Mouse (Mus musculus) left cerebral cortex, postnatal 25 days (tissue): ENCODE data around the gene Mesp2. TPM values are rescaled to one million over a fixed set of nuclear protein-coding genes. Genes with fewer than 3 reads are reported as not detected.

Experiments used
- DNase-seq, 2 experiments: peaks; one replicate each; pipeline ENCODE4 v3.0.0; 2022; ENCODE audit warnings: low spot score in 2 of 2, mixed read lengths in 1 of 2
- intact Hi-C: fragments of 180-260 bp; cut with DNase I; formaldehyde crosslinking; loops from one replicate; pipeline ENCODE4 v1.15.1; 2025
- total RNA-seq, 2 experiments: library from RNA; stranded (reverse); gene quantifications; 2 replicates each; pipeline ENCODE4 v1.2.3; 2021

Gene Mesp2
- total RNA-seq, 2 experiments from 2014 or later: 1.7 to 2.4 TPM

DNA sequence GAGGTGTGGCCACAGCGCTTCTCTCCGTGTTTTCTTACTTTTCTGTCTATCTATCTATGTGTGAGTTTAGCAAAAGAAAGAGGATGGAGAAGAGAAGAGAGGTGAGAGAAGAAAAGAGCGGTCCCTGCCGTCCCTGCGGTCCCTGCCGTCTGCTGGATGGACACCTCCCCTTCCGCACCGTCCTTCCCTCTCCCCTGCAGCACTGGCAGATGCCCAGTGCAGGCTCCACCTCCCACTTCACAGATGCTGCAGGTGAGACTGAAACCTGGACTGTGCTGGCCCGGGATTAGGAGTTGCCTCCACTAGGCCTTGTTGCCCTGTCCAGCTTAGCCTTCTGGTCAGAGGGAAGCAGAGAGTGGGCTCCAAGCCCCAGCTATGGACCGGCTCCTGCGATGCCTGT lies 9.1 kb upstream of the Mesp2 start:
- DNase-seq: no peak
- intact Hi-C loops: no loop called here

DNA sequence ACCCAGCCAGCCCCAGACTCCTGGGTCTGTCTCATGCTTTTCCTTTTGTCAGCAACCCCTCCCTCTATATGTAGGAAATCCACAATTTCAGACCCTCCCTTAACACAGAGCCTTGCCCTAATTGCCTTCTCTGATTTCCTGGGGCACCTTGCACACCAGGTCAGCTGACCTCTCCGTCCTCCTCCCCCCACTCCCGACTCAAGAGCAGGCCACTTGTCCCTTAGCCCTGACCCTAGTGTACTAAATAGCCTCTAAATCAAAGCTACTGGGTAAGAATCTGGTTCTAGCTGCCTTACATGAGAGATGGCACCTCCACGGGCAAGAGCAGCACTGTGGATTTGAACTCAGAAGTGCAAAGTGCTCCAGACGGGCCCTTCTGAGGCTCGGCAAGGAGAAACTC lies 8.5 kb upstream of the Mesp2 start:
- intact Hi-C loops: no loop called here

DNA sequence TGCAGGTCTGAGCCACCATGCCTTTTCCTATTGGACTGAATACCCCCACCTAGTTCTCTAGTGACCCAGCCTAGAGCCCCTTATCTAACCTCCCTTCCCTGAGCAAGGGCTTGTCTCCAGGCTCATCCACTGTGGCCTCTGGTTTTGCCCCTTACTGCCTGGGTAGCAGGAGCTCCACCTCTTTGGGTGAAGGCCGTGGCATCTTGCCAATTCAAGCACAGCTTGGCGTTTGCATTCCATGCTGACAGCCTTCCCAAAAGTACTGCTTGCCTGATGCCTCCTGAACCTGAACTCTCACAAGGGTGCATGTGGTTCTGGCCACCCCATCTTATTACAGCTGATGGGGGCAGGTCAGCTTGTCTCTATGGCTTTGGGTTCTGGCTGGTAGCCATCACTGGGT lies 6.6 kb upstream of the Mesp2 start:
- intact Hi-C loops: no loop called here
- DNase-seq: no peak

More for the DNA sequence above, 8.5 kb upstream of the Mesp2 start:
- DNase-seq: no peak

DNA sequence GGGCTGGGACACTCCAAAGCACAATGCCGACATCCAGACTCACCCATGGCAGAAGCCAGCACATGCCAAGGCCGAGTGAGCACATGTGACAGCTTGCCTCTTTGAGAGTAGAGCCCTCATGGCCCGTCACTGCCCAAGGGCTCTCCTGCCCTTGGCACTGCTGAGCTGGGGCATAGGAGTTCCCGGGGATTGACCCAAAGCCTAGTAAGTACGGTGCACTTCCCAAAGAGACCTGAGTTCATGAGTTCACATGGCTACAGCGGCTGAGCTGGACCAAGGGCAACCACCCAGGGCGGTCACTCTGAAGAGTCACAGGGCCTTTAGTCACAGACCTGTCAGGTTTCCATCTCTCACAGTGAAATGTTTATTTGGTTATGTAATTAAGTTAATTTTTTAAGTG lies 2.0 kb upstream of the Mesp2 start:
- no peak for DNase-seq
- intact Hi-C loops: no loop called here

DNA sequence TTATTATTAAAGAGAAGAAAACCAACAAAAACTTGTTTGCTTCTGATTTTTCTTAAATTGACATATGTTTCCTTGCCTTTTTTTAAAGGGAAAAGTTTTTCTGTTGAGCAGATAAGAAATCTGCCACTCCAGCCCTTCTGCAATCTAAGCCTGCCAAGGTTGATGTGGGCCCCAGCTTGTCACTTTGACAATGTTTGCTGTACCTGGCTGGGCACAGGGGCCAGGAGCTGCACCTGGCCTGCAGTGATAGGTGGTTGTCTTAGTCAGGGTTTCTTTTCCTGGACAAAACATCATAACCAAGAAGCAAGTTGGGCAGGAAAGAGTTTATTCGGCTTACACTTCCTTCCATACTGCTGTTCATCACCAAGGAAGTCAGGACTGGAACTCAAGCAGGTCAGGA lies 2.9 kb downstream of the Mesp2 start:
- DNase-seq: no peak
- intact Hi-C loops: no loop called here

DNA sequence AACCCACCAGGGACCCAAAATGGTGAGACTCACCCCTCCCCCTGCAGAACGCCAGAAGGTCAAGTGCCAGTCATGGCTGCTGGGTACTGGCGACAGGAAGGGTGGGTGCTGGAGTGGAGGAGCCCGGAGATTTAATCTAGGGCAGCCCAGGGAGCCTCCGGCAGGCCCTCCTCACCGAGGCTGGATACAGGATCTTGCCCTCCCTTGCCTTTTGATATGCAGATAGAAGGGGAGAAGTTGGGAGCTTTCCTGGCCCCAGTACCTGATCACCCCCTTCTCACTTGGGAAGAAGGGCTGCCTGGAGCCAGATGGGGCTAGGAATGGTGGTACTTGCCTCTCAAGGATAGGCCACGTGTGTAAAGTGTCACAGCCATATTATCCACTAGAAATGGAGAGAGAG lies 7.8 kb downstream of the Mesp2 start:
- intact Hi-C loops: no loop called here
- DNase-seq: no peak

DNA sequence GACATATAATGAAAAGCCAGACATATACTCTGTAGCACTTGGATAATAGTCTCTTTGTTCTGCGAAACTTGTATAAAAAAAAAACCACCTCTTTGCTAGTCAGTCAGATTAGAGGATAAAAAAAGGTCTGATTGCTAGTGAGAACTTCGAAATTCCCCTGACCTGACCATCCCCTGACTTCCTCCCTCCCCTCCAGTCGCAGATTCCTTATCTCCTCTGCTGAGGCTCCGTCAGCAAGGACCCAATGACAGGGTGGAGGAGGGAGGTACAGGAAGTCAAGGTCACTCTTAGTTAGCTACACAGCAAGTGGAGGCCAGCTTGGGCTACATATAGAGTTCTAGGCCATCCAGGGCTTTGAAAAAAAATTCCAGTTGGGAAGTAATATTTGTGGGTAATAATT lies 9.0 kb downstream of the Mesp2 start:
- intact Hi-C loops: no loop called here
- DNase-seq: no peak

DNA sequence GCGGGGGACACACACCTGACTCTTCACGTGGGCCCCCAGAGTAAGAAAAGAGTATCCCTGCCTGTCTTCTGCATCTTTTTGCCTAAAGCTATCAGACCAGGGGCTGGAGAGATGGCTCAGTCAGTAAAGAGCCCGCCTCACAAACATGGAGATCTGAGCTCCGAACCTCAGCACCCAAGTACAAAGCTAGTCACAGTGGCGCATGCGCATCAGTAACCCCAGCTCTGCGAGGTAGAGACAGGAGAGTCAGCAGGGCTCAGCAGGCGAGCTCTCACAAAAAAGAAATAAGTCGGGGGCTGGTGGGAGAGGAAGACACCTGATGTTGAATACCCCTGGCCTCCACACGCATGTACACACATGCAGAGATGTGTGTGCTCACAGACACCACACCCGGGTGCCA lies 9.5 kb downstream of the Mesp2 start:
- DNase-seq: no peak
- intact Hi-C loops: no loop called here

DNA sequence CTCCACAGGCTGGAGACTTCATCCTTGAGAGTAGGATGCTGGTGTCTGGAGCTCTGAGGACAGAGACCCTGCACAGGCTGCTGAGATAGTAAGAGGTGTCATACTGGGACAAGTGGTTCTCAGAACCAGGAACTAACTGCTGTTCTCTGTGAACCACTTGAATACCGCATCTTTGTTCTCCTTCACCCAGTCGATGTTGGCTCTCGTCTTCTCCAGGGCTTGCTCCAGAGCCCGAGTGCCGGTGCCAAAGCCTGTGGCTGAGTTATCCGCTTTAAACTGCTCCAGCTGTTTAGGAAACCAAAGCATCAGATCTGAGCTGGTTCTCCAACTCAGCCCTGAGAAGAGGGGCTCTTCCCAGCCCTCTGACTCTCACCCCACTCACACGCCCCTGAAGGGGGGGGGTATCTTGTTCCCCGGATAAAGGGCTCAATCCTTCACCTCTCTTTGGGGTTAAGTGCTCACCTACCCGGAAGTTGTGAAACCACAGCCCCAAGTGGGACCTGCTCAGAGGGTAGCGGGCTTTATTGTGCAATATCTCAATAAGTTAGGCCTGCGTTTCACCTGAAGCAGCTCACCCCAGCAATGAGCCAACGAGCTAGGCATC lies 11.7 kb downstream of the Mesp2 start:
- DNase-seq: no peak
- intact Hi-C loops: no loop called here

DNA sequence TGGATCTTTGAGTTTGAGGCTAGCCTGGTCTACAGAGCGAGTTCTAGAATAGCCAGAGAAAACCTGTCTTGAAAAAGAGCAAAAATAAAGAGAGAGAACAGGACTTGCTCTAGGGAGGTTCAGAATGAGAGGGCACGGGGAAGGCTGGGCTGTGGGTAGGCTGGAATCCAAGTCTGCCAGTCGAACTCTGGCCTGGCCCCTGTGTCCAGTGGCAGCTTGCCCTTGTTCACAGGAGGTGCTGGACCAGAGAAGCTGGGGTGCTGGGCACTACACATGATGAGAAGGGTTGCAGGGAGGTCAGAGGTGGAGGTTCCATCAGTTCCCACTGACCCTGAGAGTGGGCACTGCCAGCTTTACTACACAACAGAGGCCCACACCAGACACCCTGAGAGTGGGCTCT lies 17.8 kb downstream of the Mesp2 start:
- intact Hi-C loops: no loop called here
- DNase-seq: no peak

DNA sequence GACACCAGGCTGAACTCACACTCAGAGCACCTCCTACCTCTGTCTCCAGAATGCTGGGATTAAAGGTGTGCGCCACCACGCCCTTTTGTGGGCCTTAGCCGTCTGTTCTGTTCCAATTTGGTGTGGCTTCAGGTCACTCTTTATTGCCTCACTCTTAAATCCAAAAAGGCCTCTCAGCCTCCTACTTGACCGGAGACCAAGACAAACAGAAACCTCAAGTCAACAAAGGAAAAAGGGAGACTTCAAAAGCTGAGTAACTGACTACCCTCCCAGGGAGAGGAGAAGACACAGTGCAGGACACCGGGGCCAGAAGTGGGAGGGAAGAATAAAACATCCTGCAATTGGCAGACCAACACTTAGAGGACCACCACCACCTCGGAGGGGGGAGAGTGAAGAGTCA lies 20.6 kb downstream of the Mesp2 start:
- DNase-seq: no peak
- intact Hi-C loops: loop anchor here (10.0 kb wide), 1 partner anchor 144 kb away; no protein-coding TSS in a partner anchor

DNA sequence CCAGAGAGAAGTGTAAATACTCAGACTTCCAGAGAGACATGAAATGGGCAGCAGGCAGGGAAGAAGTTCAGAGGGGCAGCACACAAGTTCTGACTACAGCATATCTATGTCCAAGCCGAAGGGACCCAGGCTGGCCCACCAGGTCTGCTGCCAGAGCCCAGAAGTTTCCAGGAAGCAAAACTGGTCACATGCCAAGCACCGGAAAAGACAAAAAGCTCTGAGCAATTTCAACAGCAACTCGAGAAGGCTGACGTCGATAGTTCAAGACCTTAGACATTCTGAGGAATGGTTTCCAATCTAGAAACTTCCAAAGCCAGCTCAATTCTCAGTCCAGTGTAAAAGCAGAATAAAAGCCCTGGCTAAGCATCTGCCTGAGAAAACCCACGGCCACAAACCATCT lies 21.1 kb downstream of the Mesp2 start:
- DNase-seq: no peak
- intact Hi-C loops: loop anchor here (10.0 kb wide), 1 partner anchor 143 kb away; no protein-coding TSS in a partner anchor

DNA sequence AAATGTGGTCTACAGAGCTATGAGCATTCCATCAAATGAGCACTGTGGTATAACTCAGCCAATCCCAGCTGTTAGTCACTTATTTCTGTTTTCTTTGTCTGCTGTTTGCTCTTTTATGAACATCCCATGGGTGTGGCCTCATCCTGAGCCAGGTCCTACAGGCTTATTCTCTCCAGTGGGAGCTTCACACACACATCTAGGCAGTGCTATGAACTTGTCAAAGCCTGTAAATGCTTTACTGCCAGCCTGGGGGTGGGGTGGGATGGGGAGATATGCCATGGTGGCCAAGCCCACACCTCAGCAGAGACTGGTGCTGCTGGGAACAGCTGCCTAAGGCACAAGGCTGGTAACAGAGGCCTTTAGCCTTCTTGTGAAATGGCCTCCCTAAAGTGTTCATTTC lies 22.5 kb downstream of the Mesp2 start:
- intact Hi-C loops: loop anchor here (10.0 kb wide), 1 partner anchor 142 kb away; no protein-coding TSS in a partner anchor
- no peak for DNase-seq

DNA sequence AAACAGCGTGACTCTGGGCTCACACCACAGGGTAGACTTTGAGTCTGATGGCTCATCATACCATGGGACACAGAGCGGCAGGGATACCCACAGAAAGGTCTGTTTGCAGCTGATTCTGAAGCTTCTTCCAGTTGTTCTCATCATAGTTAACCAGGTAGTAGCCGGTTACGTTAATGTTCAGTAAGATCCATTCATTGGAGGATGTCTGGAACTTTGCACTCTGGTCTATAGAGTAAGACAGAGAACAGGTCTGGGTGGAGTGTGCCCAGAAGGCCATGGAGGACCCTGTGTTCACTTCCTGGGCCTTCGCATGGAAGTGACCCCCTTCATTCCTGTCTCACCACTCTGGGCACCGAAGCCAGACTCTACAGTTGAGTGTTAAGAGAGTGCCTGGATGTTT lies 24.7 kb downstream of the Mesp2 start:
- intact Hi-C loops: loop anchor here (10.0 kb wide), 1 partner anchor 140 kb away; no protein-coding TSS in a partner anchor
- no peak for DNase-seq

DNA sequence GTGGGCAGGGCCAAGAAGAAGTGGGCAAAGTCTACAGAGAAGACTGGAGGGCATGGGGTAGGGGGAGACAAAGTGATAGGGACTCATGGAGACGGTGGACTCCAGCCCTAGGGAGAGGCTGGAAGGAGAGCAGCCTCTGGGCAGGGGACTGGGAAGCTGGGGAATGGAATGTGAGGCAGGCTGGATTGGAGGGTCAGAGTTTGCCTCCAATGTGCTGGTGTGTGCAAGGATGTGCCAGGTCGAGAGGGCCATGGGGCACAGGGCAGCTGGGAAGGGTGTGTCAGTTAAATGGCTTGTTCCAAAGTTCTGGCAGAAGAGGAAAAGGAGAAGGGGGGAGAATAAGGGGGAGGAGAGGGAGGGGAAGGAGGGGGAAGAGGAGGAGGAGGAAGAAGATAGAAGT lies 26.7 kb downstream of the Mesp2 start:
- no peak for DNase-seq
- intact Hi-C loops: loop anchor here (10.0 kb wide), 1 partner anchor 138 kb away; no protein-coding TSS in a partner anchor

DNA sequence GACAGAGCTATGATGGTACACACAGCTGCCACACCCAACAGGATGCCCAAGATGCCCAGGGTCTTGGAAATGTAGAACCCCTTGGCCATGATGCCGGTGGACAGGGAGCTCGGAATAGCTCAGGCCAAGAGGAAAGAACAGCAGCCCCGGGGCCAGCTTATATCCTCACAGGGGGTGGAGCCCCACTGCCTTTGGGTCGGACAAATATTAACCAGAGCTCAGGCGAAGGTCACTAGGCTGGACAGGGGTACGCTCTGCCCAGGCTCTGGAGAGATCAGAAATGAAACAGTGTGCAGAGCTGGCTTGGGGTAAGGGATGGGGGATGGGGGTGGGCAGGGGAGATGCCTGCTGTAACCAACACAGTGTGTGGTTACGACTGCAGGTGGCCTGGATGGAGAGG lies 31.6 kb downstream of the Mesp2 start:
- intact Hi-C loops: no loop called here

DNA sequence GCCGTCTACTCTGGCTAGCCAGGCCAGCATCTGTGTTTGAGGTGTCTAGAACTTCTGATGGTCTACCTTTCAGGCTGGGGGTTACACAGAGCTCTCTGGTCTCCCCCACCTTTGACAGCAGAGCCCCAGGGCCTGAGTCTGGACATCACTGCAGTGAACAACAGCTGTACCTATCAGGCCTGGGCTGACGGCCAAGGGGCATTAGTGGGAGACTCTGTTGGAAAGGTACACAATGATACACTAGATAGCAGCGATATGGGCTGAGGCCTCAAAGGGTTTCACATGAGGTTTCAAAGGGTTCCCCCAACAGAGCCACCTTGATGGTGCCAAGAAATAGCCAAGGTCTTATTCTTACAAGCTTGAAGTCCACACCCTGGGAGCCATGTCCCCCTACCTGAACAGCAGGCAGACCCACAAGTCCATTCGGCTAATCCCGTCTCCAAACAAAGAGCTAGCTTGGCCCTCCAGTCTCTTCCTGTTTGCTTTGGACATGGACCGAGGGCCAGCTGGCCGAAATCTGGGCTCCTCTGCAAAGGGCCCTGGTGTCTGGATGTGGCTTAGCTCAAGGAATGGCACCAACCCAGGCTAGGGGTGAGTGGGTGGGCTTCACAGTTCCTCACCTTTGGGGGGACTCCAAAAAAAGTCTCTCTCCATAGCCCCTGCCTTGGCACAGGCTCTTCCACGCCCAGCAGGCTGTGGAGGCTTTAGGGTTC lies 33.7 kb downstream of the Mesp2 start:
- intact Hi-C loops: no loop called here
- no peak for DNase-seq

More for the DNA sequence above, 31.6 kb downstream of the Mesp2 start:
- DNase-seq: no peak

DNA sequence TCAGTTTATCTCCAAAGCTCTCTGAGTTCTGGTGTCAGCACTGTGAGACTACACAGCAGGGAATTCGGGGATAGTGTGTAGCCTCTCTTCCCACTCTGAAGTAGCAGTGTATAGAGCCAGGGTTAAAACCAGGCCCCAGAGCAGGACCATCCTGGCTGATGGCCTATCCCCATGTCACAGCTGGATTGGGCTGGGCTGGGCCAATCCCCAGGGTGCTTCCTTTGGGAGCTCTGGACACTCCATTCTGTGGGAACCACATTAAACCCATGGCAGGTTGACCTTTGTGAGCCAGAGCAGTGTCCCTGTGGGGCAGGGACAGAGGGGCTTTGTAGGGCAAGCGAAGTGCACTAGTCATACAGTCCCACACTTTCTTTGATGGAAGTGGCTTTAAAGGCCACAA lies 35.8 kb downstream of the Mesp2 start:
- no peak for DNase-seq
- intact Hi-C loops: no loop called here

DNA sequence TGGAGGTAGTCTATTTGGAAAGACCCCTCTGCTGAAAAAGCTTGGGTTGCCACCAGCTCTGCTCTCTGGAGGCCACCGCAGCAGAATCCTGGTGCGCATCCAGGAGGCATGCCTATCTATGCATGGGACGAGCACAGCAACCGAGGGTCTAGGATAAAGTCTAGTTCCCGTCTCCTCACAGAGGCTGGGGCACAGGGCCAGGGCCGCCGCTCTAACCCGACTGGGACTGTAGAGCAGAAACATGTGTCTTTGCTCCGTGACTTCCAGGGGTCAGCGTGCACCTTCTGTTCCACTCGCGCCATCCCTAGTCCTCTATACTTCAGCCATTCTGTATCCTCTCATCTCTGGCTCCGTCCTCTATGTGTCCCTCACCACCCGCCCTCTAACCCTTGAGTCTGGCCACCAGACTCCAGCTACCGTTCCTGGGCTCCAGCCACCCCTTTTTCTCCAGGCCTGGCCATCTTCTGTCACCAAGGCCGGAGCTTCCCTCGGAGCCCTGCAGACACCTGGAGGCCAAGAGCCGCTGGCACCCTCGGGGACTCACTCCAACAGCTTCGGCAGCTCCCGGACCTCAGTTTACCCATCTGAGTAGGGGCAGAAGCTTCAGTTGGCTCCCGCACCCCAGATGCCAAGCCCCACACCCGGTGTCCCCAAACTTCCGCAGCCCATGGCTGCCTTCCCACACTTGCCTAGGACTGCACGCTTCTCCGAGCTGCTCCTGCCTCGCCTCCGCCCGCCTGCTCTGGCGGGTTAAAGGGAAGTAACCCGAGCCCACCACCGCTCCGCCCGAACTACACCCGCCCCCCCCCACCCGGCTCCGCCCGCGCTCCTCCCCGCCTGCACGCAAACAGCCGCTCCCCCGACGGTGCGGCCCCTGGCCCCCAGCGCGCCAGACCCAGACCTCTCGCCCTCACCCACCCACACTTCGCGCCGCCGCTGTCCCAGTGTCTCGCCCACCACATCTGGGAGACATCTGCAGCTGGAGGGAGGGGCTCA lies 37.2 kb downstream of the Mesp2 start:
- intact Hi-C loops: no loop called here
- DNase-seq: no peak

DNA sequence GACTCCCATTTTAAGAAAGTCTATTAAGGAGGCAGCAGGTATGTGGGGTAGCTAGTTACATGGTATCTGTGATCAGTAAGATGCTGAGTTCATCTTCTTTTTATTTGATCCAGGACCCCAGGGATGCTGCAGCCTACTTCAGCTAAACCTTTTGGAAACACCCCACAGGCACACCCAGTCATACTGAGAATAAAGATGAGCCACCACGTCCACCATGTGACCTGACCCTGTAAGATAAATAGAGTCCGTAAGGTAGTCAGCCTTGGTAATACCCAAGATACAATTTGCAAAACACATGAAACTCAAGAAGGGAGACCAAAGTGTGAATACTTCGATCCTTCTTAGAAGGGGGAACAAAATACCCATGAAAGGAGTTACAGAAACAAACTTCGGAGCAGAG lies 45.8 kb downstream of the Mesp2 start:
- DNase-seq: no peak
- intact Hi-C loops: no loop called here
